Mouse (Mus musculus) brain, adult 10 weeks (tissue): Measurements from ENCODE around the gene Ift88. TPM values are rescaled to one million over a fixed set of nuclear protein-coding genes. Genes with fewer than 3 reads are reported as not detected.

ENCODE experiments used
- polyA plus RNA-seq: library from polyadenylated mRNA; stranded (reverse); fragments of 350-450 nt; fragmentation: Illumina TruSeq; extraction: RNeasy Lipid Tissue Mini Kit (QIAGEN cat#74804); gene quantifications from one replicate; pipeline ENCODE4 v1.2.3, GENCODE M21; 2015; ENCODE audit warnings: low read depth, low replicate concordance

Gene Ift88
- polyA plus RNA-seq, result 21.8 TPM

GRCm38 (mm10) chr14:57423432-57424211, at the start of gene Ift88:
TSS of gene Ift88 (plus strand) at chr14:57424062.

GRCm38 (mm10) chr14:57398065-57398757, 25.7 kb upstream of the Ift88 start, which contains the start of gene Cryl1:
TSS of gene Cryl1 (minus strand) at chr14:57398529.

GRCm38 (mm10) chr14:57524671-57525387, 101.0 kb downstream of the Ift88 start, which contains the start of gene Il17d:
TSS of gene Il17d (plus strand) at chr14:57524777.

Other genes with a start within 250 kb of the Ift88 start
- 22.4 TPM for gene Cryl1, start 25.5 kb upstream of the Ift88 start, polyA plus RNA-seq
- 11.8 TPM for gene Il17d, start 100.7 kb downstream of the Ift88 start, polyA plus RNA-seq
- gene Eef1akmt1, start 147.6 kb downstream of the Ift88 start, polyA plus RNA-seq, result 66.6 TPM
- 6.1 TPM for gene Xpo4, start 241.4 kb downstream of the Ift88 start, polyA plus RNA-seq